Mouse (Mus musculus) MEL (cell line): ENCODE results near the gene Ppfia2. TPM values are rescaled to one million over a fixed set of nuclear protein-coding genes. Genes with fewer than 3 reads are reported as not detected.

Source experiments
- DNase-seq: peaks from one replicate; pipeline ENCODE4 v3.0.0; 2011; ENCODE audit warnings: low read depth, low spot score
- H3K27ac ChIP-seq: 2 replicates; pipeline ENCODE4 v1.5.1; 2012; ENCODE audit warnings: low read depth, mild to moderate bottlenecking, control low read depth, low read length, moderate library complexity; ENCODE audit not compliant: control insufficient read depth
- H3K27me3 ChIP-seq, 2 experiments: fragments of 150-350 bp in 1 of 2; sonication (generic) in 1 of 2; 2 replicates each; pipeline ENCODE4 v1.6.1; 2012; ENCODE audit warnings: low read length in 2 of 2, mild to moderate bottlenecking in 2 of 2, improper control_type of control experiment in 1 of 2, moderate library complexity in 1 of 2; ENCODE audit not compliant: insufficient read depth in 2 of 2, control insufficient read depth in 1 of 2
- H3K36me3 ChIP-seq, 2 experiments: 2 replicates each; pipeline ENCODE4 v1.6.1; 2012 to 2014; ENCODE audit warnings: low read length in 2 of 2, improper control_type of control experiment in 1 of 2, inconsistent platforms in 1 of 2, mild to moderate bottlenecking in 1 of 2; ENCODE audit not compliant: insufficient read depth in 2 of 2, control insufficient read depth in 1 of 2
- H3K4me1 ChIP-seq, 2 experiments: fragments of 150-350 bp in 1 of 2; sonication (generic) in 1 of 2; 2 replicates each; pipeline ENCODE4 v1.6.1; 2012; ENCODE audit warnings: low read length in 2 of 2, improper control_type of control experiment in 1 of 2, mild to moderate bottlenecking in 1 of 2; ENCODE audit not compliant: insufficient read depth in 2 of 2, control insufficient read depth in 1 of 2
- H3K4me3 ChIP-seq, 2 experiments: fragments of 150-350 bp in 1 of 2; sonication (generic) in 1 of 2; 2 replicates each; pipeline ENCODE4 v1.5.1; 2012; ENCODE audit warnings: low read depth in 2 of 2, low read length in 2 of 2, mild to moderate bottlenecking in 2 of 2, moderate library complexity in 2 of 2, control low read depth in 1 of 2, improper control_type of control experiment in 1 of 2; ENCODE audit not compliant: control insufficient read depth in 1 of 2, insufficient read depth in 1 of 2
- H3K79me2 ChIP-seq: 2 replicates; pipeline ENCODE4 v1.6.1; 2012; ENCODE audit warnings: mild to moderate bottlenecking, low read length, moderate library complexity; ENCODE audit not compliant: control insufficient read depth, poor library complexity, insufficient read depth
- H3K9ac ChIP-seq: 2 replicates; pipeline ENCODE4 v1.6.1; 2012; ENCODE audit warnings: low read depth, mild to moderate bottlenecking, control low read depth, low read length, moderate library complexity; ENCODE audit not compliant: control insufficient read depth, poor library complexity, severe bottlenecking
- H3K9me3 ChIP-seq: fragments of 150-350 bp; sonication (generic); replicated peaks from 2 replicates; pipeline ENCODE4 v1.6.1; 2012; ENCODE audit warnings: mild to moderate bottlenecking, low read length, improper control_type of control experiment, moderate library complexity; ENCODE audit not compliant: insufficient read depth
- CHD2 ChIP-seq: IDR thresholded peaks from 2 replicates; pipeline ENCODE4 v1.6.1; 2011; ENCODE audit warnings: low read length, improper control_type of control experiment
- CTCF ChIP-seq, 3 experiments: IDR thresholded peaks in 2 of 3; conservative IDR thresholded peaks in 1 of 3; 2 replicates each; pipeline ENCODE4 v1.5.1; 2011 to 2012; ENCODE audit warnings: low read length in 3 of 3, low read depth in 2 of 3, mild to moderate bottlenecking in 2 of 3, improper control_type of control experiment in 1 of 3, inconsistent platforms in 1 of 3, mixed read lengths in 1 of 3, moderate library complexity in 1 of 3; ENCODE audit not compliant: control insufficient read depth in 1 of 3, insufficient read depth in 1 of 3, poor library complexity in 1 of 3, severe bottlenecking in 1 of 3
- EP300 ChIP-seq, 2 experiments: IDR thresholded peaks; 2 replicates each; pipeline ENCODE4 v1.6.1; 2011; ENCODE audit warnings: improper control_type of control experiment in 2 of 2, low read length in 2 of 2, low read depth in 1 of 2, mild to moderate bottlenecking in 1 of 2
- ETS1 ChIP-seq: IDR thresholded peaks from 2 replicates; pipeline ENCODE4 v1.6.1; 2012; ENCODE audit warnings: low read depth, mild to moderate bottlenecking, inconsistent platforms, low read length, improper control_type of control experiment, moderate library complexity
- GATA1 ChIP-seq: IDR thresholded peaks from 2 replicates; pipeline ENCODE4 v1.6.1; 2011; ENCODE audit warnings: low read depth, low read length, improper control_type of control experiment
- JUND ChIP-seq: IDR thresholded peaks from 2 replicates; pipeline ENCODE4 v1.6.1; 2011; ENCODE audit warnings: low read depth, mild to moderate bottlenecking, improper control_type of control experiment, low read length
- MXI1 ChIP-seq: IDR thresholded peaks from 2 replicates; pipeline ENCODE4 v1.6.1; 2011; ENCODE audit warnings: mild to moderate bottlenecking, low read depth, low read length, improper control_type of control experiment
- NRF1 ChIP-seq: IDR thresholded peaks from 2 replicates; pipeline ENCODE4 v1.6.1; 2014; ENCODE audit warnings: low read depth, mild to moderate bottlenecking, inconsistent platforms, low read length, improper control_type of control experiment, moderate library complexity; ENCODE audit not compliant: poor library complexity, insufficient read depth, severe bottlenecking
- POLR2A ChIP-seq, 2 experiments: IDR thresholded peaks; 2 replicates each; pipeline ENCODE4 v1.6.1; 2011 to 2012; ENCODE audit warnings: low read length in 2 of 2, mild to moderate bottlenecking in 2 of 2, control low read depth in 1 of 2, improper control_type of control experiment in 1 of 2, low read depth in 1 of 2, moderate library complexity in 1 of 2; ENCODE audit not compliant: control insufficient read depth in 1 of 2, insufficient read depth in 1 of 2, poor library complexity in 1 of 2
- POLR2AphosphoS2 ChIP-seq: IDR thresholded peaks from 2 replicates; pipeline ENCODE4 v1.6.1; 2011; ENCODE audit warnings: low read length, improper control_type of control experiment
- POLR2AphosphoS5 ChIP-seq: IDR thresholded peaks from 2 replicates; pipeline ENCODE4 v1.6.1; 2012; ENCODE audit warnings: low read depth, borderline replicate concordance, mild to moderate bottlenecking, inconsistent platforms, low read length, moderate library complexity, mixed read lengths
- SIN3A ChIP-seq: IDR thresholded peaks from 2 replicates; pipeline ENCODE4 v1.6.1; 2012; ENCODE audit warnings: low read length, improper control_type of control experiment, inconsistent platforms
- SMC3 ChIP-seq: IDR thresholded peaks from 2 replicates; pipeline ENCODE4 v1.6.1; 2011; ENCODE audit warnings: low read depth, low read length, improper control_type of control experiment
- TCF12 ChIP-seq: IDR thresholded peaks from 2 replicates; pipeline ENCODE4 v1.6.1; 2014; ENCODE audit warnings: low read depth, mild to moderate bottlenecking, inconsistent platforms, low read length, improper control_type of control experiment, moderate library complexity
- ZMIZ1 ChIP-seq: IDR thresholded peaks from 2 replicates; pipeline ENCODE4 v1.6.1; 2012; ENCODE audit warnings: low read depth, mild to moderate bottlenecking, inconsistent platforms, low read length, improper control_type of control experiment, moderate library complexity
- ZNF384 ChIP-seq: IDR thresholded peaks from 2 replicates; pipeline ENCODE4 v1.6.1; 2012; ENCODE audit warnings: low read depth, mild to moderate bottlenecking, inconsistent platforms, low read length, improper control_type of control experiment
- polyA plus RNA-seq, 2 experiments: library from polyadenylated mRNA; stranded (reverse) in 1 of 2; unstranded in 1 of 2; fragments of >175 nt in 1 of 2; fragments of >200 nt in 1 of 2; gene quantifications; 2 replicates each; pipeline versions ENCODE4 v1.2.1 to v1.2.4; 2012; ENCODE audit warnings: low replicate concordance in 2 of 2, low read depth in 1 of 2; ENCODE audit not compliant: insufficient read length in 2 of 2, insufficient read depth in 1 of 2, missing spikeins in 1 of 2
- total RNA-seq: library from RNA; depleted of rRNA; stranded (reverse); fragments of 300-350 nt; gene quantifications from 2 replicates; pipeline ENCODE4 v1.2.3, GENCODE M21; 2012

Gene Ppfia2
- total and polyA plus RNA-seq, 3 experiments, result not detected

DNA sequence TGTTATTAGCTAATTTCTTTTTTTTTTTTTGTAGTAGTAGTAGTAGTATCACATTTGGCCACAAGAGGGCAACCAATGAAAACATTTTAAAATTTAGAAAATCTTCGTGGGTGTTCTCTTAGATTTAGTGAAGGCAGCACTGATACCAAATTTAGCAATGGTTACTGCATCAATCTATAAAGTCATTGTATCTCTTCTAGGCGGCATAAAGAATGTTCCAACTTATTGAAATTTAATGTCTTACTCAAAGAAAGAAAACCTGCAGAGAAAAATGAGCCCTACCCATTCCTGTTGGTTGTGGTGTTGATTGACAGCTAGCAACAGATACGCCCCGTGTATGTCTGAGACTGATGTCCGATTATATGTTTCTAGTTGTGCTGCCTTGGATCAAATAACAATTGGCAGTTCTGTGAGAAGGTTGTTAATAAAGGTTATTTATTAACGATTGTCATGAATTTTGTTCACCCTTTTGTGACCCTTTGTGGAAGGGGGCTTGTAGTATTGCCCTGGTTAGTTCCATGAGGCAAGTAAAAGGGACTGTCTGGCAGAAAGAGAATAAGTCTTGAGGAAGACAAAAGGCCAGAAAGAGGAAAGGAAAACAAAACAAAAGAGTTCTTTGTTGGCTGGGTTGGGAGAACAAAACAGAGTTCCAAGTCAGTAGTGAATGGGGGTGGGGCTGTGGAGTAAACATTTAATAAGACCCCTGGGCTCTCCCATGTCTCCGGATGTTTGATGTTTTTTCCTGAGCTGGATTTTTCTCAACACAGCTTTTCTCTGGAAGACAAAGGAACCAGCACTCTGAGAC, 139.2 kb downstream of the Ppfia2 start (continued):
- TF ChIP-seq JUND (no peak), POLR2A (IDR thresholded peaks at IDR 0.05; ENCODE audit: control insufficient read depth in 1 of 2, insufficient read depth in 1 of 2, low read depth in 1 of 2, low read length in 2 of 2, poor library complexity in 1 of 2) (no peak), SIN3A (no peak)
- TF ChIP-seq, all 39 proteins: peak for 5

DNA sequence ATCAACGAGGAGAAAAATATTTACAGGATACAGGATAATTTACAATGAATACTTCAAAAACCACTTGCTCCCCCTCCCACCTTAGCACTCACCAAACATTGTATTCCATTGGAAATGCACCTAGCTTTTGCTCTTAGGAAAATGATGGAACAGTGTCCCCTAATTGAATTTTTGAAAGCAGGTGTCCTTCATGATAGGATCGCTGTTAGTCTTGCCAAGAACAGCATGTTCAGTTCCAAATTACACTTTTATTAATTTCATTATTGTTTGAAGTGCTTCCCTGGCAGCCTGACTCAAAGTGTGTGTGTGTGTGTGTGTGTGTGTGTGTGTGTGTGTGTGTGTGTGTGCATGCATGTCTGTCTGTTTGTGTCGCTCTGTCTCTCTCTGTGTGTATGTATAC, 140.1 kb downstream of the Ppfia2 start:
- Histone ChIP-seq H3K79me2 (no peaks in the 10 kb centered on the region), H3K4me1 (no peaks in the 10 kb centered on the region), H3K9ac (no peak overlapping the region), H3K9me3 (no peaks in the 10 kb centered on the region), H3K36me3 (no peaks in the 10 kb centered on the region), H3K27me3 (no peaks in the 10 kb centered on the region), H3K4me3 (no peak overlapping the region), H3K27ac (no peak overlapping the region)
- no peak for DNase-seq
- TF ChIP-seq ZNF384, result no peak
- no peak for TF ChIP-seq GATA1
- TF ChIP-seq ZMIZ1, result no peak

DNA sequence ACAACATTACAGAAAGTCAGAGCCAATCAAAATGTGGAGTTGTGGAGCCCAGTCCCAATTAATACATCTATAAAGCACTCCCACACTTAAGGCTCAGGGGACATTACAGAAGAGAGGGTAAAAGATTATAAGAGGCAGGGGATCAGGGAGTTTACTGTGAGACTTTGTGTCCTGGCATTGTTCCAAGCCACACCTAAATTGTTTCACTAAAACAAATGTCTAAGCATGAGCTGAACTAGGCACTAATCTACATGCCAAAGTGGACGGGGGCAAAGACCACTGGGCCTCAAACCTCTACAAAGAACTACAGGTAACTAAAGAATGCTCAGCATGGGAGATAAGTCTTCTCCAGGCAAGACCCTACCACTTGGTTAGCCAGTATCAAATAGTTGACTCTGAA, 148.1 kb downstream of the Ppfia2 start:
- DNase-seq, result no peak
- H3K4me3 ChIP-seq, result no peak overlapping the region
- TF ChIP-seq POLR2AphosphoS2 (no peak), CHD2 (no peak), ZNF384 (no peak), SMC3 (no peak), POLR2AphosphoS5 (no peak), ETS1 (no peak)
- TF ChIP-seq, all 39 proteins: peak for 0
- no peak overlapping the region for H3K9ac ChIP-seq
- H3K79me2 ChIP-seq, result no peaks in the 10 kb centered on the region
- H3K27me3 ChIP-seq, result no peaks in the 10 kb centered on the region
- H3K27ac ChIP-seq, result no peak overlapping the region
- no peaks in the 10 kb centered on the region for H3K9me3 ChIP-seq
- no peaks in the 10 kb centered on the region for H3K4me1 ChIP-seq
- H3K36me3 ChIP-seq, result no peaks in the 10 kb centered on the region

DNA sequence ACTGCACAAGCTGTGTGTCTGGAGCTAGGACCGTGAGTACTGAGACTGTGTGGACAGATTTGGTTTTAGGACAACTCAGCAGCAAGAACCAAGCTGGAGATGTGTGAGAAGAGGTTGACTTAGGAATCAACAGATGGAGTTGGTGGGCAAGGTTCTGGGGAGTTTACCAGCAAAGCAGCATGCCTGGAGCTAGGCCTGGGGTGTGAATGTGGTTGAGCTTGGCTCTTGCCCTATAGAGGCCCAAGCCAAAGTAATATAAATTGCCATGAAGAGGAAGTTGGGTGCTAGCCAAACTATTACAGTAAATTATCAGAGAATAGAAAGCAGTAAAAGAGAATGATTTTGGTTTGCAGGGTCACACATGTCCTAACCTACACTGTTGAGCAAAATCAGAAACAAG, 150.8 kb downstream of the Ppfia2 start:
- Histone ChIP-seq H3K79me2 (no peaks in the 10 kb centered on the region), H3K9me3 (no peaks in the 10 kb centered on the region), H3K9ac (no peak overlapping the region), H3K27me3 (no peaks in the 10 kb centered on the region), H3K27ac (no peak overlapping the region), H3K4me1 (no peaks in the 10 kb centered on the region), H3K4me3 (no peak overlapping the region), H3K36me3 (no peaks in the 10 kb centered on the region)
- DNase-seq, result no peak
- TF ChIP-seq EP300 (IDR thresholded peaks at IDR 0.05; ENCODE audit: low read depth in 1 of 2, low read length in 2 of 2) (no peak), POLR2A (IDR thresholded peaks at IDR 0.05; ENCODE audit: control insufficient read depth in 1 of 2, insufficient read depth in 1 of 2, low read depth in 1 of 2, low read length in 2 of 2, poor library complexity in 1 of 2) (no peak), TCF12 (no peak), CTCF (IDR thresholded peaks at IDR 0.05 in 2 of 3, conservative IDR thresholded peaks at IDR 0.05 in 1 of 3; ENCODE audit: control insufficient read depth in 1 of 3, insufficient read depth in 1 of 3, low read depth in 2 of 3, low read length in 3 of 3, poor library complexity in 1 of 3, severe bottlenecking in 1 of 3) (no peak), MXI1 (no peak), NRF1 (no peak), SMC3 (no peak)
